Mouse (Mus musculus) forebrain, postnatal 0 days (tissue): Measurements from ENCODE around the gene Gja1. TPM values are rescaled to one million over a fixed set of nuclear protein-coding genes. Genes with fewer than 3 reads are reported as not detected.

Source experiments
- ATAC-seq: fragments of 200-750 bp; cut with Nextera tagmentation; 2 replicates; pipeline ENCODE4 v1.8.0; 2017; ENCODE audit warnings: mild to moderate bottlenecking, moderate library complexity
- DNase-seq: peaks from one replicate; pipeline ENCODE4 v3.0.0-alpha.2; 2015
- H3K27ac ChIP-seq: fragments of 300-500 bp; sonication (generic); 2 replicates; pipeline ENCODE4 v1.5.1; 2014; ENCODE audit warnings: low read depth, mild to moderate bottlenecking, antibody characterized with exemption, low read length, moderate library complexity, mixed read lengths
- H3K27me3 ChIP-seq: fragments of 300-500 bp; sonication (generic); 2 replicates; pipeline ENCODE4 v1.6.1; 2014; ENCODE audit warnings: mild to moderate bottlenecking, low read length, mixed read lengths; ENCODE audit not compliant: insufficient read depth
- H3K36me3 ChIP-seq: fragments of 300-500 bp; sonication (generic); 2 replicates; pipeline ENCODE4 v1.6.1; 2014; ENCODE audit warnings: mild to moderate bottlenecking, moderate library complexity; ENCODE audit not compliant: insufficient read depth
- H3K4me1 ChIP-seq: fragments of 300-500 bp; sonication (generic); 2 replicates; pipeline ENCODE4 v1.6.1; 2014; ENCODE audit warnings: antibody characterized with exemption; ENCODE audit not compliant: insufficient read depth
- H3K4me2 ChIP-seq: fragments of 300-500 bp; sonication (generic); 2 replicates; pipeline ENCODE4 v1.6.1; 2014; ENCODE audit warnings: low read depth, mild to moderate bottlenecking, moderate library complexity
- H3K4me3 ChIP-seq: fragments of 300-500 bp; sonication (generic); 2 replicates; pipeline ENCODE4 v1.5.1; 2014; ENCODE audit warnings: low read depth, low read length, mixed read lengths
- H3K9ac ChIP-seq: fragments of 300-500 bp; sonication (generic); 2 replicates; pipeline ENCODE4 v1.6.1; 2014; ENCODE audit warnings: mild to moderate bottlenecking
- H3K9me3 ChIP-seq: fragments of 300-500 bp; sonication (generic); 2 replicates; pipeline ENCODE4 v1.6.1; 2016; ENCODE audit warnings: low read length
- CTCF ChIP-seq: sonication (generic); IDR thresholded peaks from 2 replicates; pipeline ENCODE4 v1.5.1; 2016; ENCODE audit warnings: antibody characterized with exemption, control low read depth, low read depth
- WGBS: fragments of 180-500 bp; shearing (Covaris S2); extraction: QIAGEN DNeasy Blood & Tissue Kit; methylation state at CpG from one replicate; pipeline ENCODE4 v1.1.7; 2014; 5-methylcytosine and 5-hydroxymethylcytosine counted together
- polyA plus RNA-seq: library from polyadenylated mRNA; unstranded; fragments of >200 nt; fragmentation: Nextera tagmentation; extraction: Ambion mirVana; gene quantifications from 2 replicates; pipeline ENCODE4 v1.2.1, GENCODE M21; 2015
- total RNA-seq: library from RNA; depleted of rRNA; stranded (reverse); fragments of >200 nt; gene quantifications from 2 replicates; pipeline ENCODE4 v1.2.3, GENCODE M21; 2014; rRNA removed

Gene Gja1
- total and polyA plus RNA-seq, 2 experiments from 2014 or later: 53.0 to 113 TPM

- H3K27me3 ChIP-seq: no peaks in the 10 kb centered on the region
- H3K4me2 ChIP-seq: no peak overlapping the region
- no peak for TF ChIP-seq CTCF
- no peak for ATAC-seq
- no peak overlapping the region for H3K9ac ChIP-seq
- no peak overlapping the region for H3K4me3 ChIP-seq
- no peaks in the 10 kb centered on the region for H3K36me3 ChIP-seq
- H3K9me3 ChIP-seq: no peaks in the 10 kb centered on the region
- no peak overlapping the region for H3K27ac ChIP-seq
- WGBS: 85% methylated on average over 11 of the region's 11 CpGs
- no peaks in the 10 kb centered on the region for H3K4me1 ChIP-seq
- no peak for DNase-seq
Measured at GRCm38 (mm10) chr10:56437290-56437689, 60.2 kb downstream of the Gja1 start.

GRCm38 (mm10) chr10:56439638-56440037 lies 62.5 kb downstream of the Gja1 start:
- WGBS: 81% methylated on average over 4 of the region's 4 CpGs
- H3K9ac ChIP-seq: no peak overlapping the region
- DNase-seq (no peak), ATAC-seq (no peak)
- no peaks in the 10 kb centered on the region for H3K9me3 ChIP-seq
- no peaks in the 10 kb centered on the region for H3K4me1 ChIP-seq
- no peak overlapping the region for H3K4me3 ChIP-seq
- no peak for TF ChIP-seq CTCF
- H3K27me3 ChIP-seq: no peaks in the 10 kb centered on the region
- H3K4me2 ChIP-seq: no peak overlapping the region
- H3K36me3 ChIP-seq: no peaks in the 10 kb centered on the region
- H3K27ac ChIP-seq: no peak overlapping the region

- no peak for DNase-seq
- no peaks in the 10 kb centered on the region for H3K36me3 ChIP-seq
- ATAC-seq: no peak
- TF ChIP-seq CTCF: no peak
- no peaks in the 10 kb centered on the region for H3K9me3 ChIP-seq
- H3K27ac ChIP-seq: no peak overlapping the region
- no peak overlapping the region for H3K4me3 ChIP-seq
- H3K9ac ChIP-seq: no peak overlapping the region
- no peaks in the 10 kb centered on the region for H3K4me1 ChIP-seq
- H3K27me3 ChIP-seq: no peaks in the 10 kb centered on the region
- H3K4me2 ChIP-seq: no peak overlapping the region
- WGBS: 93% methylated on average over 2 of the region's 2 CpGs
Measured at GRCm38 (mm10) chr10:56444457-56444856, 67.3 kb downstream of the Gja1 start.

- Histone ChIP-seq H3K4me2 (no peak overlapping the region), H3K9ac (no peak overlapping the region), H3K36me3 (no peaks in the 10 kb centered on the region), H3K9me3 (no peaks in the 10 kb centered on the region), H3K4me3 (no peak overlapping the region), H3K4me1 (no peaks in the 10 kb centered on the region), H3K27me3 (no peaks in the 10 kb centered on the region), H3K27ac (no peak overlapping the region)
- WGBS: 89% methylated on average over 4 of the region's 4 CpGs
- no peak for ATAC-seq
- DNase-seq: no peak
- no peak for TF ChIP-seq CTCF
Measured at GRCm38 (mm10) chr10:56449030-56449429, 71.9 kb downstream of the Gja1 start.

Other genes with a start within 250 kb of the Gja1 start
- 6.8 and 7.5 TPM in 2 replicates for gene Tbc1d32, start 148.6 kb upstream of the Gja1 start, total RNA-seq
- 1.4 and 2.2 TPM in 2 replicates for gene Tbc1d32, start 148.6 kb upstream of the Gja1 start, polyA plus RNA-seq